Mouse (Mus musculus) ES-CJ7 (cell line): Measurements from ENCODE around the gene Rpl39l.

ENCODE experiments used
- DNase-seq: peaks from one replicate; pipeline ENCODE4 v3.0.0; 2011; ENCODE audit warnings: low read depth, low spot score

Rpl39l gene

DNA sequence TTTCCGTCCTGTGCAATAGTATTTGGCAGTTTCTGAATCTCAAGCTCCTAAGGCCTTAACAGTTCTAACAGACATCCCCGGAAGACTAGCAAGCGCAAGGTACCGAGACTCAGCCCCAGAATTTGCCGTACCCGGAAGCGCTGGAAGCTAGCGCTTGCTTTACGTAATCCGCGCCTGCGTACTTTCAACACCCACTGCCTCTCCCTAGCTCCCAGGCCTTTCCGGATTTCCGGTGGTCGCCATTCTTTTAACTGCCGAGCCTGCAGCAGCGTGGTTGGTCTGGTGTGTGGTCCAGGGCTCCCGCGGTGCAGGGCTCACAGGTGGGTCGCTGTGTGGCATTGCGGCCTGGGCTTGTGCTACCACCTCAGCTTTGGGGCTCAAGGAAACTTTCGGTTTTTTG is at the start of gene Rpl39l:
Gene Rpl39l (plus strand): TSS at position 222 of the 400 bp plus-strand sequence.
- peak; percentile 72 for DNase-seq

GRCm38 (mm10) chr16:10127586-10127985 is 42.4 kb upstream of the Rpl39l start:
- peak; percentile 14 for DNase-seq

DNA sequence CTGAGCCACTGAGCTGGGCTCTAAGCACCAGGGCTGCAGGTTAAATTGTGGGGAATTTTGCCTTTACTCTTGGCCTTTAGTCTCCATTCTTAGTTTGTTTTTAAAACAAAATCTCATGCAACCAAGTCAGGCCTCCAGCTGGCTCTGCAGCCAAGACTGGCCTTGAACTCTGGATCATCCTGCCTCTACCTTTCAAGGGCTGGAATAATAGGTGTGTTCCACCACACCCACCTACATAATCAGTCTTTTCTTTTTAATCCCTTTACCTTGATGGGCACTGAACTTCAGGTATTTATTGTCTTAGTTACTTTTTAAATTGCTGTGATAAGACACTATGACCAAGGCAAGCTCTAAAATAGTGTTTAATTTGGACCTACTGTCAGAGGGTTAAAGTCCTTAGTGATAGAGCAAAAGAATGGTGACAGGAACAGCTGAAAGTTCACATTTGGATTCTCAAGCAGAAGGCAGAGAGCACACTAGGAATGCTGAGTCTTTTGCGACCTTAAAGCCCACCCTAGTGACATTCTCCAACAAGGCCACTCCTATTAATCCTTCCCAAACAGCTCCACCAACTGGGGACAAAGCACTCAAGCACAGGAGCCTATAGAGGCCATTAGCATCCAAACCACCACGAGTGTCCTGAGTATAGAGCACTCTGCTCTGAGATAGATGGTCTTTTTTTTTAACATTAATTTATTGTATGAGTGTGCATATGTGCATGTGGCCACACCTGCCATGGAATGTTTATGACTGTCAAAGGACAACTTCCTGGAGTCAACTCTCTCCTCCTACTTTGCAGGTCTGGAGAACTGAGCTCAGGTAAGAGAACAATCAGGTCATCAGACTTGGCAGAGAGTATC is 40.7 kb upstream of the Rpl39l start:
- DNase-seq: peak; percentile 56

GRCm38 (mm10) chr16:10143166-10143565 is 26.9 kb upstream of the Rpl39l start:
- no peak for DNase-seq

DNA sequence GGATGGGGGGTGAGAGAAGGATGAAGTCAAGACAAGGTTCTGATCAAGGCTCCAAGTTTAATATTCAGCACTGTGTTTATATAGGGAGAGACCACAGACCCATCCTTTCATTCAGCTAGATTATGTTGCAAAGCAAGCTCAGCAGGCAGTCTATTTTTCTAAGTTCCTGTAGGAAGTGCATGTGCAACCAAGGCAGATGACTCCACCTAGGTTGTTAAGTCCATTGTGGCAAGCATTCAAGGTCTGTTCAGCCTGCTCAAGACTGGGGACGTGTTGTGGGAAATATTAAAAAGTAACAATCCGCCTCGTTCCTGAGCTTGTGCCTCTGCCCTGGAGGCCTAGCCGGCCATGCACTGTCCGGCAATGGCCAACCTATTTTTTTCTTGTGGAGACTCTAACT is 22.6 kb upstream of the Rpl39l start:
- peak; percentile 14 for DNase-seq

DNA sequence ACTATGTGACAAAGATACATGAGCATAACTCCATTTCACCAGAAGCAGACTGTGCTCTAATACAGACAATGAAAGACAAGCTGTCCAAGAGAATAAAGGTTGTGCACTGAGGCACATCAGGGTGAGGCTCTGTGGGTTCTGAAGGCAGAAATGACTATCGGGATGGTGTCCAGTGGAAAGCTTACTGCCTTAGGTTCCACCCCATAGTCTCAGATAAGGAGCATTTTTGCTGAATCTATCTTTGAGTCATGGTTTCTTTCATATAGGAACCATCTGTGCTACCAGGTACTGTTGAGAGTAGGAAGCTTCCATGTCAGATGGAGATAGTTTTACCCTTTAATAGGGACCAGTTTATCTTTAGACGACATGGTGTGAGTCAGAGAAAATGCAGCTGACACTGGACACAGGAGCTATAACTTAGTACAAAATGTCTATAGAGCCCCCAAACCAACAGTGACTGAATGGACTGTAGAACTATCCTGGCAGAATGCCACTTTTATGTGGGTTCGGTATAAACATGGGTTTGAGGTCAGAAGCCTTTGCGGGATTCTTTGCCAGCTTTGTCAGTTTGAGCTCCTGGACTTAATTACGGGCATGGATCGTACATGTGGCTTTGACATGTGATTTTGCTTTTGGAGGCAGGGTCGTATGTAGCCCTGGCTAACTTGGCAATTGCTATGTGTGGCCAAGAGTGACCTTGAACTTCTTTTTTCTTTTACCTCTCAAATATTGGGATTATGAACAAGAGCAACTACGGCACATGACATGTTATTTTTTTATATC is 712 bp upstream of the Rpl39l start:
- DNase-seq: no peak

GRCm38 (mm10) chr16:10171276-10171675 is 1.2 kb downstream of the Rpl39l start:
- no peak for DNase-seq

DNA sequence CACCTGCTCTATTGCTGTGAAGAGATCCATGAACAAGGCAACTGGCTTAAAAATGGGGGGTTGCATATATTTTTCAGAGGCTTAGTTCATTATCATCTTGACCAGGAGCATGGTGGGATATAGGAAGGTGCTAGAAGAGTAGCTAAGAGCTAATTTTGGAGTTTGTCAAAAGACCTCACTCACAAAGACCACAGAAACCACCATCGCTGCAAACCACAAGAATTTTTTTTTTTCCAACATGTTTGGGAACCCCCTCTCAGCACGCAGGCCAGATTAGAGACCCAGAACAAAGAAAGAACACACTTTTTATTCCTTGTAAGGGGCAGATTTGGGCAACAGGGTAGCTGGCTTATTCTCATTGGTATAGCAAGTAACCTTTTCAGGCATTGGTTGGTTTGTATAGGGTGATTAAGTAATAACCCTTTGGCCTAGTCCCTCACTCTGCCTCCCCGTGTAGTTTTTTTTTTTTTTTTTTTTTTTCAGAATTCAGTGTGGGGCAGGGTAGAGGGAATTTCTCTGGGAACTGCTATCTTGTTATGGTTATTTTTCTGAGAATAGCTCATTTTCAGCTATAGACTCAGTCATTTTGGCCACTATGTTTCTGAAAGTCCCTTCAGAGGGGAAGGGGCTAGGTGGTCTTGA is 2.3 kb downstream of the Rpl39l start:
- no peak for DNase-seq

- peak; percentile 44 for DNase-seq
Measured at GRCm38 (mm10) chr16:10187461-10187860, 17.4 kb downstream of the Rpl39l start.

DNA sequence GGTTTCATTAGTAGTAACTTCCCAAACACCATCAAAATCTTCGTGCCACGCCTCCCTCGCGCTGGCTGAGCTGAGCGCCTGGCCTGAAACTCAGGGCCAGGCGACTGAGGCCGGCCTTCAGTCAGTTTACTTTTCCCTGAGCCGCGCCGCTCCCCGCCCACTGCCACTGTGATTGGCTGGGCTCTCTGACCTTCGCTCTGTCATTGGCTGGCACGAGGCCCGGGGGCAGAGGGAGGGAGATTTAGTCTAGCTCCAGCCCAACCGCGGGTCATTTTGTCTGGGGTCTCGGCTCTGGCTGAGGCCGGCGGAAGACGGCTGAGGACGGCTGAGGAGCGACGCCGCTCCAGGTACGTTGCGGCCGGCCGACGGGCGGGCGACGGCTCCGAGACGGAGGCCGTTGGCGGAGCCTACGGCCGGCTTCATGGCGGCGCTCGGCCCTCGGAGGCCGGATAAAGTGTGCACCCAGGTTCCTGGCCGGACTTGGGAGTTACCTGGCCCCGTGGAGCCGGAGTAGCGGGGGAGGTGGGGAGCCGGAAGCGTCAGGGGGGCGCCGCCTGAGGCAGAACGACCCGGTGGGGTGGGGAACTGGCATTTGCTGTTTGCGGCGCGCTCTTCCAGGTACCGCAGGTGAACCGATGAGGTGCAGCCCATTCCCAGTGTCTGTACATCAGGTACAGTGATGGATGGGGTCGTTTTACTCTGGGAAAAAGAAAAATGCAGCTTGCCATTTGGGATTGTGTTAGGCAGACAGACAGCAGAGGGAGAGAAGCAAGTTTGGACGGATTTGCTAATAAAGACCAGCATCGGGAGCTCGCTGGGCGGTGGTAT is 22.9 kb downstream of the Rpl39l start, which contains the start of gene Atf7ip2:
Gene Atf7ip2 (plus strand): TSS at position 34 of the 828 bp plus-strand sequence.
- peak; percentile 92 for DNase-seq

DNA sequence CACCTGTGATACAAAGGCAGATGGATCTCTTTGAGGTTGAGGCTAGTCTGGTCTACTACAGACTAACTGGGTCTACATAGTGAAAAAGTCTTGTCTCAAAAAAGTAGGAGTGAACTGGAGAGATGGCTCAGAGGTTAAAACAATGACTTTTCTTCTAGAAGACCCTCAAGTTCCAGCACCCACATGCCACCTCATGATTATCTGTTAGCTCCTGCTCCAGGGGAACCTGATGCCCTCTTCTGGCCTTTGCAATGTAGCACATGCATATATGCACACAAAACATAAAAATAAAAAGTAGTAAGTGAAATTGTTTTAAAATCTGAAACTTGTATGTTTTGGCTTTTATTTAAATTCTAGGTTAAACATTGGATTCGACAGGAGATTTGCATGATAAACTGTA is 38.8 kb downstream of the Rpl39l start:
- peak; percentile 28 for DNase-seq

DNA sequence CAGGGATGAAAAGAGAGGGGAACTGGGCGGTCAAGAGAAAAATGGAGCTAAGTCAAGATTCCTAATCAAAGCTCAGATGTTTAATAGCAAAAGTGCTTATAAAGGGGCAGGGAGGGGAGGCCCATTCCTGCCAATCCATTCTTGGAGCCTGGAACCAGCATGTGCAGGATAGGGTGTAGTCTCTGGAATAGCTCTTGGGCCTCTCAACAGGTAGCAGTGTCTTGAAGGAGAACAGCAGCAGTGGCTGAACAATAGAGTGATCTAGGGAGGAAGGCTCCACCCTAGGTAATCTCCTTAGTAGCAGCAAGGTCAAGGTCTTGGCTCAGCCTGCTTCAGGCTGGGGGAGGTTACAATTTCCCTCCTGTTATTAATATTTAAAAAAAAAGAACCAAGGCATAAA is 46.3 kb downstream of the Rpl39l start:
- peak; percentile 94 for DNase-seq

DNA sequence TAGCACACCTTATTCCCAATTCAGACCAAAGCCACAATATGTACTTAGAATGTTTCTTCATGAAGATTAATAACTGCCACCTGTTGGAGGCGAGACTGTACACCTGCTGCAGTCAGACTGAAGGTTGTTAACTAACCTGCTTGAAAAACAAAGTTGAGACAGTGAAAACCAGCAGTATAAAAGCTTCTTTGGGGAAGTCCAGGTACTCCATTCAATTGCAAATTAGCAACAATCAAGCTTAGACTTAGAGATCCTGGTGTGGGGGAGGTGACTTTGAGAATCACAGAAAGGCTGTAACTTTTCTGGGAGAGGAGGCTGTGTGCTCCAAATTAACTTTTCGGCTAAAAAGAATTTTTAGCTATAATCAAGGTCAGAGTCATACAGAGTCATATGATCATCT is 47.0 kb downstream of the Rpl39l start:
- DNase-seq: peak; percentile 92
